21 mouse cellular contexts compared by ENCODE assay signal in the genomic region with DNA sequence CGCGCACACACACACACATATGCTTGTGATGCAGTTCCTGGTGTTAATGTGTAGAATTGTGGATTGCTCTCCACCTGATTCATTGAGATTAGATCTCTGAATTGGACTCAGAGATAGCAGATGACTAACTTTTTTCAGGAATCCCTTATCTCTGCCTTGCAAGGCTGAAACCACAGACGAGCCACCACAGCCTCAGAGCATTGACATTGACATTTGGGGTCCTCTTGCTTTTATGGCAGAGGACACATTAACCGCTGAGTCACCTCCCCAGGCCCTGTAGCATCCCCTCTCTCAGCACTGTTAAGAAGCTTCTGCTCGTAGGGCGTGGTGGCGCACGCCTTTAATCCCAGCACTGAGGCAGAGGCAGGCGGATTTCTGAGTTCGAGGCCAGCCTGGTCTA. TPM values are rescaled to one million over a fixed set of nuclear protein-coding genes. Genes with fewer than 3 reads are reported as not detected.
A peak's percentile ranks its signal among the peaks of the same experiment; 100 is the strongest.
DNase-seq lines count a peak whose midpoint lies in the region; ATAC-seq and TF ChIP-seq lines count a peak whose summit lies in the region.
"Had no signal": no experiment of that assay in that cellular context is flagged by ENCODE, and none has a peak within 500 bp of the region (broad histone marks: within the 10 kb centered on the region; RNA-seq: fewer than 3 reads in every experiment).

No protein-coding gene starts in this region.

- peak; percentile 66; the same call in 1 of the 2 replicates for ATAC-seq in G1E (ENCODE audit: extremely low read depth, insufficient number of reproducible peaks, low FRiP score, poor library complexity, severe bottlenecking)
- ATAC-seq in hindbrain, embryonic 14.5 days (ENCODE audit: low FRiP score) = no peak
- ATAC-seq: forebrain, embryonic 15.5 days; intestine, embryonic 15.5 days had no signal

- TF ChIP-seq CTCF in G1E (IDR thresholded peaks at IDR 0.05; ENCODE audit: low read depth, low read length) = no peak

- H3K9ac ChIP-seq in hindbrain, embryonic 14.5 days = no peak overlapping the region
- H3K9ac ChIP-seq: embryonic facial prominence, embryonic 12.5 days; forebrain, embryonic 15.5 days; heart, embryonic 15.5 days; hindbrain, embryonic 13.5 days; intestine, embryonic 15.5 days had no signal

- no peak overlapping the region for H3K4me3 ChIP-seq in G1E (ENCODE audit: low read depth, low read length)
- no peak overlapping the region for H3K4me3 ChIP-seq in hindbrain, embryonic 14.5 days (replicated peaks; ENCODE audit: low read length)
- H3K4me3 ChIP-seq: embryonic facial prominence, embryonic 12.5 days; forebrain, embryonic 15.5 days; heart, adult 2 months; heart, embryonic 15.5 days; hindbrain, embryonic 13.5 days; intestine, embryonic 15.5 days had no signal

- H3K4me2 ChIP-seq in hindbrain, embryonic 14.5 days (replicated peaks) = no peak overlapping the region
- H3K4me2 ChIP-seq: embryonic facial prominence, embryonic 12.5 days; forebrain, embryonic 15.5 days; heart, embryonic 11.5 days; heart, embryonic 15.5 days; hindbrain, embryonic 13.5 days; intestine, embryonic 15.5 days had no signal

- H3K9me3 ChIP-seq in G1E (replicated peaks) = peaks cover 4% of the 10 kb centered on the region; the same call in 1 of the 2 replicates
- no peaks in the 10 kb centered on the region for H3K9me3 ChIP-seq in hindbrain, embryonic 14.5 days (ENCODE audit: control insufficient read depth, low read length)
- H3K9me3 ChIP-seq: embryonic facial prominence, embryonic 12.5 days; forebrain, embryonic 15.5 days; heart, embryonic 15.5 days; hindbrain, embryonic 13.5 days; intestine, embryonic 15.5 days had no signal

- 96% methylated on average over 10 of the region's 10 CpGs for WGBS in hindbrain, embryonic 14.5 days

- H3K36me3 ChIP-seq in G1E (replicated peaks) = peaks cover 100% of the 10 kb centered on the region
- peaks cover 100% of the 10 kb centered on the region for H3K36me3 ChIP-seq in hindbrain, embryonic 14.5 days (replicated peaks; ENCODE audit: control insufficient read depth, insufficient read depth)

- H3K27me3 ChIP-seq in G1E (ENCODE audit: insufficient read depth, low read length) = no peaks in the 10 kb centered on the region
- H3K27me3 ChIP-seq in hindbrain, embryonic 14.5 days (ENCODE audit: control insufficient read depth, insufficient read depth, low read length) = no peaks in the 10 kb centered on the region
- H3K27me3 ChIP-seq: CH12.LX; embryonic facial prominence, embryonic 12.5 days; forebrain, embryonic 15.5 days; heart, embryonic 15.5 days; hindbrain, embryonic 13.5 days; intestine, embryonic 15.5 days had no signal

- peaks cover 20% of the 10 kb centered on the region for H3K4me1 ChIP-seq in G1E (ENCODE audit: insufficient read depth, low read depth, low read length)
- no peaks in the 10 kb centered on the region for H3K4me1 ChIP-seq in hindbrain, embryonic 14.5 days (replicated peaks; ENCODE audit: control insufficient read depth, insufficient read depth, low read length)
- H3K4me1 ChIP-seq: embryonic facial prominence, embryonic 12.5 days; forebrain, embryonic 15.5 days; heart, embryonic 15.5 days; hindbrain, embryonic 13.5 days; intestine, embryonic 15.5 days had no signal

- H3K27ac ChIP-seq in hindbrain, embryonic 14.5 days = no peak overlapping the region
- H3K27ac ChIP-seq: embryonic facial prominence, embryonic 12.5 days; forebrain, embryonic 15.5 days; heart, adult 2 months; heart, embryonic 15.5 days; hindbrain, embryonic 13.5 days; intestine, embryonic 15.5 days had no signal

- DNase-seq in adrenal gland, adult 2 months = peak; percentile 75
- DNase-seq in adrenal gland, adult 18-20 months (ENCODE audit: low spot score in 2 of 2) = no peak
- peak; percentile 29 for DNase-seq in G1E (ENCODE audit: low spot score)
- DNase-seq in adrenal gland, postnatal 14 days = peak; percentile 51
- no peak for DNase-seq in left cerebral cortex, adult 18-20 months (ENCODE audit: low spot score in 2 of 2)
- no peak for DNase-seq in hindbrain, embryonic 14.5 days (ENCODE audit: low spot score)
- DNase-seq in kidney, adult 18-20 months = no peak
- DNase-seq: cerebellum, adult 11 months; cerebellum, adult 8-10 months; cerebellum, postnatal 14 days; gastrocnemius, postnatal 14 days; heart, adult 2 months; heart, postnatal 14 days had no signal

RNA-seq across cellular contexts. Expression of gene Syt2, which starts 17.0 kb away (rescaled TPM):
- under 1 TPM; 0.06 to 0.17 TPM for total RNA-seq in adrenal gland, adult 2 months (2021)
- 0.01 and 0.55 TPM in 2 replicates for polyA plus RNA-seq in adrenal gland, adult 2 months (2012; rRNA removed)
- under 1 TPM in 1 of 2 experiments, not detected in 1; 0.07 TPM for total RNA-seq in adrenal gland, adult 18-20 months (2021)
- total RNA-seq in G1E (2014; fragmentation: Nextera tagmentation) (not detected in 2 replicates), G1E (2017) (0.29 and 0.66 TPM in 2 replicates)
- polyA plus RNA-seq in G1E (2012) = not detected in 2 replicates
- 0.59 and 2.7 TPM in 2 replicates for total RNA-seq in adrenal gland, postnatal 14 days (2021)
- 10 to 100 TPM; 63.0 to 81.5 TPM for total RNA-seq in left cerebral cortex, adult 18-20 months (2021)
- polyA plus RNA-seq in hindbrain, embryonic 14.5 days (2014; fragmentation: Nextera tagmentation; extraction: Ambion mirVana) = 10.1 and 10.5 TPM in 2 replicates
- total RNA-seq: CH12.LX; heart, postnatal 14 days; hematopoietic stem cell, adult 5-6 weeks had no signal

Comparison
In these comparisons a context has a peak if more than half of its experiments do, and no peak if none do; other contexts are left out.
1. DNase-seq: peak in adrenal gland, adult 2 months (single experiment), G1E (single experiment) and adrenal gland, postnatal 14 days (single experiment); none in adrenal gland, adult 18-20 months (0 of 2), left cerebral cortex, adult 18-20 months (0 of 2), hindbrain, embryonic 14.5 days (single experiment) and kidney, adult 18-20 months (single experiment).
2. RNA of gene Syt2, which starts 17.0 kb away (total RNA-seq): 63.0 to 81.5 TPM in left cerebral cortex, adult 18-20 months; 0.29 to 0.66 TPM in G1E, 0.59 to 2.7 TPM in adrenal gland, postnatal 14 days, 0.06 to 0.17 TPM in adrenal gland, adult 2 months and 0.07 TPM in adrenal gland, adult 18-20 months; every median in the first group is over 10 times any median in the second.